Mouse (Mus musculus) central nervous system, embryonic 11.5 days (tissue): Measurements from ENCODE around the gene Kcnj1. TPM values are rescaled to one million over a fixed set of nuclear protein-coding genes. Genes with fewer than 3 reads are reported as not detected.

Experiments used
- polyA plus RNA-seq: library from polyadenylated mRNA; depleted of rRNA; stranded (reverse); fragments of >200 nt; gene quantifications from 2 replicates; pipeline ENCODE4 v1.2.3, GENCODE M21; 2012; rRNA removed

The Kcnj1 gene
- polyA plus RNA-seq: not detected in 2 replicates

GRCm38 (mm10) chr9:32372202-32372601, at the start of gene Kcnj1:
Kcnj1 (plus strand) TSS chr9:32372493.

GRCm38 (mm10) chr9:32344051-32344450, 28.2 kb upstream of the Kcnj1 start, which contains the start of gene Kcnj5:
Kcnj5 (minus strand) TSS chr9:32344350.

Other genes starting within 250 kb of the Kcnj1 start
- 1.1 and 1.3 TPM in 2 replicates for gene Kcnj5, start 28.1 kb upstream of the Kcnj1 start, polyA plus RNA-seq
- 5.0 and 17.2 TPM in 2 replicates for gene Fli1, start 170.4 kb downstream of the Kcnj1 start, polyA plus RNA-seq